Mouse (Mus musculus) ovary, adult 18-20 months (tissue): ENCODE measurements around the gene Ism1.

Experiments
- DNase-seq: peaks from one replicate; pipeline ENCODE4 v3.0.0; 2022; ENCODE audit warnings: low spot score, mixed read lengths

Gene Ism1

DNA sequence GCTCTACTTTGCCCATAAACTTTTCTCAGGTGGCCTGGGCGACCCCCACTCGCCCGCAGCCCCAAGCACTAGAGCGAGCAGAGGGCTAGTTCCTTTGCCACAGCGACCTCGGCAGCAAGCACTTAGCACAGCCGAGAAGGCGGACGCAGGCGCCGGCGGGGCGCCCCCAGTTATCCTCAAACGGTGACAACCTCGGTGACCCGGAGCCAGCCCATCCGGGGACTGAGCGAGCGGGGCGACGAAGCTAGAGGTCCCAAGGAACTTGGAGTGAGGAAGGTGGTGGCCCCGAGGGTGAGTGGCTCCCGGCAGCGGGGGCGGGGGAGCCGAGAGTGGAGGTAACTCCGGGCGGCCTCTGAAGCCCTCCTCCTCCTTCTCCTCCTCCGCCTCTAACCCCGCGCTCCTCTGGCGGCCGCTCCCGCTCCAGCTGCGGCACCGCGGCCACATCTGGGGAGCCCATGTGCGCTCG is at the start of gene Ism1:
TSS of gene Ism1 (plus strand) at position 370 of the 466 bp plus-strand sequence.
- DNase-seq, result peak; percentile 5

DNA sequence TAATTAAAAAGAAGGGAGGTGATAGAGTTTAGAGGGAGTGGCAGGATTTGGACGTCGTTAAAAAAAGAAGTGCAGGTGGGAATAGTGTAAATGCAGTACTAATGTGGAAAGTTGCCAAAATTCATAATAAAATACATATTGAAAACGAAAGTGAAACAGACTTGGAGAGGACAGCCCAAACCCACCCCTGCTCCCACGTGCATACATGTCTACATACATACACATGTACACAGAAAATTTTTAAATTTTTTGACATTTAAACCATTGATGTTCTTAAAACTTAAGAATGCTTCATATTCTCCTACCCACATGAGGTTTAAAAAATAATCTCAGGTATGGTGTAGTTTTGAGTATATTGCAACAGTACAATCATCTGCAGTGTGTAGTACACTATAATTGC is 49.2 kb upstream of the Ism1 start:
- DNase-seq, result no peak

DNA sequence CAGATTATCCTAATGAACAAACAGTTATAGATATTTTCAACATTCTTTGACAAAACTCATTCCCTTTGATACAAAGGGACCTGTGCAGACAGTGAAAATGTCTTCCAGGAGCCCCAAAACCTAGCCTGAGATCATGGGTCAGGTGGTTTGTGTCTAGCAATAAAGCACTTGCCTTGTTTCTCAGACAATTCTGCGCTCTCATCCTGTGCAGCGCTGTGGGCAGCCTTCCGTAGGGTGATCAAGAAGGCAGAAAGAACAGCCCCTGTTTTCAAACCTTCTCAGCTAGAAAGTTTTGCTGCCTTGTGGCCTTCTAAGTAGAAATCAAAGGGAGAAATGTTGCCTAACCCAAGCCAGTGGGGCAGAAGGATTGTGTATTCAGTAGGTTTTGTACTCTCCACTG is 48.3 kb upstream of the Ism1 start:
- DNase-seq, result no peak

DNA sequence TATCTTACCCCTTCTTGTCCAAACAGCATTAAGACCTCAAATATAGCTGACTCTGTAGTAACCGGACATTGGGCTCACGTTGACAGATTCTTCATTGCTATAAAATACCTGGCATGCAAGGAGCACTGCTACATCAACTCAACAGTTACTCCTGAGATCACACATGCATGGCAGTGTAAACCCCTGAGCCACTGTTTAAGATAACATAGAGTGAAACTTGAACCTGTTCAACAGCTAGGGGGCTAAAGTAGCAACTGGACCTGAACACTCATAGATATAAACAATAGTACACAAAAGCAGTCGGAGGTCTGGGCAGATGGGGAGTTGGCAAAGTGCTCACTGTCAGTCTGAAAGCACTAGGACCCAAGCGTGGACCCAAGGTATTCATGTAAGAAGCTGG is 43.5 kb upstream of the Ism1 start:
- no peak for DNase-seq

DNA sequence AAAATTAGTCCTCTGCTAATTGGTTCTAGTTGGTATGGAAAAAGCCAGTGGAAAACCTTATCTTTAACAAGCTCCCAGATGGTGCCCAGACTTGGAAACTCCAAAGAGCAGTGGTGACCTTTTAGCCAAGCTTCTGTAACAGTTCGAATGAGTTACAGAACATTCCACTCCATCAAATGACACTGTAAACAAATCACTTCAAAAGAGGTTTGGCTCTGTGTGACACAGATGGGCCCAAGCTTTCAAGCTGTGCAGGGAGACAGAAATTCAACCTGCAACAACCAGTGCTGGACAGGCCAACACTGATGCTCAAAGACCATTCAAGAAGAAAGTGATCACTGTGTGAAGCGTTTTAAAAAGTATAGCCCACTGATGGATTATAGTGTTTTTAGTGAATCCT is 40.1 kb upstream of the Ism1 start:
- DNase-seq, result no peak

DNA sequence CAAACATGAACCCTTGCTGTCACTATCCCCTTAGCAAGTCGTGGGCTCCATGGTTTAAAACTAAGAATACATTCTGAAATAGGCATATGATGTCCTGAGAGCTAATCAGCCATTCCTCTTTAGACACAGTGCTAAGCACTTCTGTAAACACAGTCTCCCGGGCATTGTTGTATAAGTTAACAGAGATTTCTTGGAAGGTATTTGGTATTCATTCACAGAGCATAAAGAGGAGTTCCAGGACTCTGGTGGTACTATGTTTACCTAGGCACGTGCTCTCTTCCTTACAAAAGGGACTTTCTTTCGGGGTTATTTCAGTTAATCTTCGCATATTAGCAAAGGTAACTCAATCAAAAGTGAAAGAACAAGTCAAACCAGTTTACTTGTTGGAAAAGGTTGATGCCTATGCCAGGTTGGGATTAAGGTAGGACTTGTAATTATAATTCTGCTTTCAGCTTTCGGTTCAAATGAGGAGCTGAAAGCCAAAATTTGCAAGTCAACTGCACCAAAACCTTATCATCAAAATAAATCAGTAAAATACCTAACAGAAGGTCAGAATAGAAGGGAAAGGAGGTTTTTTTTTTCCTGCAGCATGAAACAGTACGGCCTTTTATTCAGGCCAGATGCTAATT is 36.1 kb upstream of the Ism1 start:
- no peak for DNase-seq

DNA sequence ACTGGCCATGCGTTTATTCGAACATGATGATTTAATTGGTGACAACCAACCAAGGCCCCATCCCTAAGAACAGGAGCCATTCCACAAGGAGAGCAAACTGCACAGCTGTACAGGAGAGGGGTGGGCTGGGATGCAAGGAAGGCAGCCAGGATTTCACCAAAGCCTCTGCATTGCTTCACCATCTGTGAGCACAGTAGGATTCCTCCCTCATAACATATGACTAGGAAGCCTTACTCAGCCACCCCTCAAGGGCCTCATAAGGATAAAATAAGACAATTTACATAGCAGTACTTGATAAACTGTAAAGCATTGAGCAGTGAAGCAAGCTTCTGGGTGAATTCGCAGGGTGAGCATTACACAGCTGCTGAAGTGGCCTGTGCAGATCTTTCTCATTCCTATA is 28.5 kb upstream of the Ism1 start:
- no peak for DNase-seq

DNA sequence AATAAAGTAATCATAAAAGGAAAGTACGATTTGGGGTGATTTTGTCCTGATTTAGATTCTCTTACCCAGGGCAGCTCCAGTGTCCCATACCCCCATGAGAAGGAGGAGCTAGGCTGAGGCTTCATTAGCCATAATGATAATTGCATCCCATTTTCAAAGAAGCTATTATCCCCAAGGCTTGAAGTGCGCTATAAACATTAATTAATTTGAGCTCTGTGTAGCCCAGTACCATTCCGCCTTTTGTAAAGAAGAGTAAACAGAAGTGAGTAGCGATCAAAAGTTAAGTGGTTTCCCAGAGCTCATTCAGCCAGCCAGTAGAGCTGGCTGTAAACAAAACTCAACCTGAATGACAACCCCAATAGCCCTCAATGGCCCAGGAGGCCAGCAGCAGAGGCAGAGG is 21.2 kb upstream of the Ism1 start:
- no peak for DNase-seq

DNA sequence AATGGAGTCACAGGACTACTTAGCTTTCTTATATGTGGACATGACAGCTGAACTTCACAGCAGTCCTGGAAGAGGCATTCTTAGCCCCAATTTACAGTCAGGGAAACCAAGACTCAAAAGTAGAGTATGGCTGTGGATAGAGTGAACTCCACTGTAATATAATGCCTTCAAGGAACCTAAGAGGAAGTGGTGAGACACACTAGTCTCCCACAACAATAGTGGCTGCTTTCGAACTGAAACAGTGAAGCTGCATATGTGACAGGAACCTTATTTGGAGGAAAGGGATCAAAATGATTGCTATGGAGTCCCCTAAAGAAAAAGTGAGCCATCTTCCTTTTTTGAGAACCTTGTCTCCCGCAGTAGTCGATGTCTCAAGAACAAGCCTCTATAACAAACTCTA is 6.1 kb upstream of the Ism1 start:
- no peak for DNase-seq

DNA sequence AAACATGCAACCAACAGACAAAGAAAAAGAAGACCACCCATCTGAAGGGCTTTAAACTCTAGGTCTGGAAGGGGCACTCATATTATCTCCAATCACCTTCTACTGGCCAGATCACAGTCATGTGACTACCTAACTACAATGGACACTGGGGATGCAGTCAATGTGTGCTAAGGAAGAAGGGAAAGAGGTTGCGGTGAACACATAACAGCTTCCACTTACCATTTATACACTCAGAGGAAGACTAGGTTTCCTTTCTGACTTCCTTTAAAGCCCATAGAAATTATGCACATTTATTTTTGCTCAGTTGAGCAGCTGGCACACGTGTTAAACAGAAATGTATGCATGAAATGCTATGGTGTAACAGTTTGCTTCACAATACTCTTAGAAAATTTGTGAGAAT is 5.6 kb upstream of the Ism1 start:
- no peak for DNase-seq

DNA sequence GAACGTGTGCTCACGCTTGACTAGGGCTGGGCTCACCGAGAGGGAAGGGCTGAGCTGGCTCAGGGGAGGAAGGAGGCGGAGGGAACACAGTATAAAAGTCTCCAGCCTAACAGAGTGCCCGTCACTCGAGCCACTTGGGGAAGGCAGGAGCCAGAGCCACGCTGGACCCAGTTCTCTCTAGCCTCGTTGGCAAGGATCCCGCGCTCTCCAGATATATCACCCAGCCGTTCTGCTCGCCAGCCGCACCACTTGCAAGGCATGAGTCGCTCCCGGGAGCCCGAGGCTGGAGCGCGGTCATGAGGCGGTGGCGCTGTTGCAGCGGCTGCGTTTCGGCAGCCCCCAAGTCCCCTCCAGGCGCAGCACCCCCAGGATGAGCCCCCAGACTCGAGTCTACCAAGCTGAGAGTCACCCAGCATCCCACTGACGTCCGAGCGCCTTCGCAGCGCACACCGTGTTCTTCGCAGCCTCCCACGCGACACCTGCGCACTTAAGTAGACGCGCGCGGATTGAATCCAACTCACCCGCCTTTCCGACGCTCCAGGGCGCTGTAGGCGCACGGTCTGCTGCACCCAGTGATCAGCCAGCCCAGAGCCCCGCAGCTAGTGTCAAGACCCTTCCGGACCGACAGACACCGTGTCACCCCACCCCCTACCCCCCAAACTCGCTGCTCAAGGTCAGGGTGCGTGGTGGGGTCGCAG is 764 bp upstream of the Ism1 start:
- DNase-seq, result peak; percentile 38

DNA sequence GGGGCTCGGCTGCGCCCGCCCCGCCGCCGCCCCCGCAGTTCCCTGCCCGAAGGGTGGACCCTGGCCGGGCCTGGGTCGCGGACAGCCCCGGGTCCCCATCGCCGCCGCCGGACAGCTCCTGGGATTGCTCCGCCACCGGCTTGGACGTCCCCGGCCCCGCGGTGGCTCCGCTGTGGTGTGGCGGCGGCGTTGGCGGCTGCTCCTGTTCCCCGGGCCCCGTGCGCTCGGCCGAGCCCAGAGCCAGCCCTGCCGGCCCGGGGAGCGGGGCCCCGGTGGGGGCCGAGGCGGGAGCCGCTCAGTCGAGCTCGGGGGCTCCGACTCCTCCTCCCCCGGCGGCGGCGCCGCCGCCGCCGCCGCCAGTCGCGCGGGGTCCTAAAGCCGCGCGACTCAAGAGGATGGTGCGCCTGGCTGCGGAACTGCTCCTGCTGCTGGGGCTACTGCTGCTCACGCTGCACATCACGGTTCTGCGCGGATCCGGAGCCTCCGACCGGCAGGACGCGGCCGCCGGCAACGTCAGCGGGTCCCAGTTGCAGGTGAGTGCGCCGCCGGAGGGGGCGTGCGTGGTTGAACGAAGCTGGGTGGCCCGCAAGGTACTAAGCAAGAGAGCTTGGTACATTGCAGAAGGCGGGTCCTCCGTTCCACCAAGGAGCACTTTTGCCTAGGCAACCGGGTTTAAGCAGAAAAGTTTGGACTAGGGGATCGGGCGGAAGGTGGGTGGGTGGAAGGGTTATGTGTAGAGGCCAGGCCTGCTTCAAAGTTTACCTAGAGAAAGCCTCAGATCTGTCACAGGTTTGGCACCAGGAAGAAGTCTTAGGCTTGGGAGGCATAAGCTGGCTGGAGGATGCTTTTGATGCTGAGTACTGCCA is 530 bp downstream of the Ism1 start:
- no peak for DNase-seq

DNA sequence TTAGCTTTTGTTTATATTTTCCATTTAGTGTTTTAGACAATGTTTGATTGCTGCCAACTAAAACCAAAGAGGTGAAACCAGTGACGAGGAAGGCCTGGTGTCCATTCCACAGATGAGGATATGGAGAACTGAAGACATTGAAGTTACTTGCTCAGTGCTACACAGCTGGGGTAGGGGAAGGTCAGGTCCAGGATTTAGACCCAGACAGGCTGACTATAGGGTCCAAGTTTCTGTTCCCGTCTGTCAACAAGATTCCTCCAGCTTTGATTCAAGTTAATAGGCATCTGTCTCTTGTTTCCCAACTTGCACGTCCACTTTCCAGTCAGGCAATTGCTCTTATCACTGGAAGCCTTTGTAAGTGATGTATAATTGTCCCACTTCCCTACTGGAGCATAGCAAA is 4.6 kb downstream of the Ism1 start:
- DNase-seq, result no peak

DNA sequence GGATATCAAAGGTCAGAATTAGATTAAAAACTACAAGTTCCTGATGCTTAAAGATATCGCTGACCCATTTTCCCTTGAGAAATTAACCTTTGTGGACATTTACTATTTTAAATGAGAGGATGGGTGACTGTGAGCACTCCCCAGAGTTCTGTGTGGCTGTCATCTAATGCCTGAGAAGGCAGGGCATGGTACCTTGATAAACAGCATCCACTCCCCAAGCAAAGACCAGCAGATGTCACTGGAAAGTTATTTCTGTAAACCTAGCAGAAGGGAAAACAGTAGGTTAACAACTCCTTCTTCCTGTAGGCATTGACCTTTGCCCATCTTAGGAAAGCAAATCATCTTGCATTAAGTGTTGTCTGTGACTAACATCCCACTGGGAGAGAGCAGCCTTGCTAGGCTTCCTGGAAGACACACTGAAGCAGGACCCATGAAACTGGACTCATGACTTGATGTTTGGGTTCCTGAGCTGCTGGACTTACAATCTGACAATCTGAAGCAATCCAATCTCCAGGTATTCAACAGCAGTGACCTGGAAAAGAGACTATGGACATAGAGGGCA is 11.5 kb downstream of the Ism1 start:
- DNase-seq, result no peak

DNA sequence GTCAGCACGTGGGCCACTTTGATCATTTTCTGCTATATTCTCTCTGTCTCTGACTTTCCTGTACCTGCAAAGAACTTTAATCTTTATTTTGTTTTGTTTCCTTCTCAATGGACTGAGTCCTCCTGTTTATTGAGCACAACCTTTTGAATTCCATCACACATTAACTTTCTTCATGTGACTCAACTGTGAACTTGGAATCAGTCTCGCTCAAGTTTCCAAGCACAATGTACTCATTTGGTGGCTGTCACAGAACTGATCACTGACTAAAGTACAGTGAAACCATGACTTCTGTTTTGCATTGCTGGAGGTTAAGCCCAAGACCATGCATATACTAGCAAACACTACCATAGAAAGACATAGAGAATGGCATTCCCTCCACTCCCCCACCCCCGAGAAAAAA is 15.5 kb downstream of the Ism1 start:
- no peak for DNase-seq

DNA sequence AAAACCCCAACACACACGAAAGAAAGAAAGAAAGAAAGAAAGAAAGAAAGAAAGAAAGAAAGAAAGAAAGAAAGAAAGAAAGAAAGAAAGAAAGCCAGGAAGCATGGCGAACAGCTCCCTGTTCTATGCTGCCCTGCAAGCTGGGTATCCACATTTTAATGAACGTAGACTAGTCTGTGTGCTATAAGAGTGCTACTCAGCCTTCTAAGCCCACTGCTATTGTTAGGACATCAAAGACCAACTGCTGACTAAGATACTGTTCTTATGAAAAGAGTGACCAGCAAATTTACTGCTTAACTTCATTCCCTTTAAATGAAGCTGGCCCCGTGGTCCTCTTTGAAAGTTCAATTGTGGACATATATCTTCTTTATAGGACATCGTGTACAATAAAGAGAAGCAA is 16.7 kb downstream of the Ism1 start:
- DNase-seq, result no peak

DNA sequence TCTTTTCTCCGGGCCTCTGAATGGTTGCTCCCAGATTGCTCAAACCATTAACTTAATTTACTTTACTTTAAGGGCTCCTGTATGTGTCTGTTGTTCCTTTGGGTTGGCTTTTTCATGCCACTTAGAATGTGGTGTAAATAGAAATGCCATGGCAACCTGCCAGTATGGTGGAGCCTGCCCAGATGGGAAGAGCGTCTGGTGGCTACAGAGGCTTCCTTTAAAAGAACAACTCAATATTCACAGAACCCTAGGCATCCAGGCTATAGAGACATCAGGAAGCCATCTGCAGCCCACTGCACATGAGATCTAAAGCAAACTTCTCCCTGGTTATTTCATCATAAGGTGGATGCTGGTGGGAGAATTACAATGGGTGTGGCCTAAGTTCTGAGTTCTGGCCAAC is 18.6 kb downstream of the Ism1 start:
- DNase-seq, result no peak

DNA sequence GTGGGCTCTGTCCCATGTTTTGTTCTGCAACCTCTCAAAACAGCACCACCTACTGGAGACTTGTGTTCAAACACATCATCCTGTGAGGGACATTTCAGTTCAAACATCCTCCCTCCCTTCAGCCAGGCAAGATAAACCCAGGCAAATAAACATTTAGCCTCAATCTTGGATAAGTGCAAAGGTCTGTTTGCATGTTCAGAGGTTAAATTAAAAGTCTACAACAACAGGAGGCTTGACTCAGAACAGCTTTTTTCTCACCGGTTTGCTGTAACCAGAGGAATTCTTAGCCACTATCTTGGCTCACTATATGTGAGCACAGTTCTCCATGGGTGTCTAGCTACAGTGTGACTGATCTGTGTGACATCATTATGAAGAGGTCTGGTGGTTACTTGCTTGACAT is 22.6 kb downstream of the Ism1 start:
- DNase-seq, result no peak

DNA sequence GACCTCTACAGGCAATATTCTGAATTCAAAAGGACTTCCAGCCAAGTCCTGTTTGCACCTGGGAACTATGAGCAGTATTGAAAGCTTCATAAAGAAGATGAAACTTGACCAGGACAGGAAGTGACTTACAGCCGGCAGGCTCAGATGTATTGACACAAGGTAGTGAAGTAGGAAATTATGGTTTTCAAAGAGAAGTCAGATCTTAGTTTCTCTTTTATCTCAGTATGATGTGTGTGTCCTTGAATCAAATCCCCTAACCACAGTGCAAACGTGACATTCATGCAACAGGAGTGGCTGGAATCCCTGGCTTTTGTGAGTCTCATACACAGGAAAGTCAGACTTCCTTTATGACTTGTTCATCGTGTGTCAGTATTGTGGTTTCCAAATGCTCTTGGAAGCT is 27.0 kb downstream of the Ism1 start:
- no peak for DNase-seq

DNA sequence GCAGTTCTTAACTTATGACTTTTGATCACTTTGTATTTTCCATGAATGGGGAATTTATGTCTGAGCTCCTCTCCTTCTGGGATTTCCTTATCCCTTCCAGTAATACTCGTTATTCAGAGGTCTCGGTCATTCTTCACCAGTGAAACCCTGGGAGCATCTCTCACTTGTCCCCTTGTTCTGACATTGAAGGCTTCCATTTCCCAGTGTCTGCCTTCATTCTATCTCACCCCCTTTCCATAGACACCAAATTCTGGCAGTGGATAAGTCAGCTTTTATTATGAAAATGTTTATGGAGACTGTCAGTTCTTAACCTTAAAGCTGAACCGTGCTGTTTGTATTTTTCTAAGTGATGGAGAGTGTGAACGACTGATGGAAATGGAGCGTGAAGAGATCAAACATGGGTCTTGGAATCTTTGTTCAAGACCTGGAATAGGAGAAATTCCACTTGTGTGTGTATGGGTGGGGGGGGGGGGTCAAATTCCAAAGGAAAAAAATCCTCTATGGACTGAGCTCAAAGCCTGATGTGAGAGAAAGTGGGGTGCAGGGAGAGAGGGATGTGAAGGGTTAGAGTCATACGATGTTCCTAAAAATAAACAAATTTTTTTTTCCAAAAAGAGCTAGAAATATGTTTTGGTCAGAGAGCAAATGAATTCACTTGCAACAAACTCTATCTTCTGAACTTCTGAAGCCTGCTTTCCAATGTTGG is 30.4 kb downstream of the Ism1 start:
- DNase-seq, result no peak

DNA sequence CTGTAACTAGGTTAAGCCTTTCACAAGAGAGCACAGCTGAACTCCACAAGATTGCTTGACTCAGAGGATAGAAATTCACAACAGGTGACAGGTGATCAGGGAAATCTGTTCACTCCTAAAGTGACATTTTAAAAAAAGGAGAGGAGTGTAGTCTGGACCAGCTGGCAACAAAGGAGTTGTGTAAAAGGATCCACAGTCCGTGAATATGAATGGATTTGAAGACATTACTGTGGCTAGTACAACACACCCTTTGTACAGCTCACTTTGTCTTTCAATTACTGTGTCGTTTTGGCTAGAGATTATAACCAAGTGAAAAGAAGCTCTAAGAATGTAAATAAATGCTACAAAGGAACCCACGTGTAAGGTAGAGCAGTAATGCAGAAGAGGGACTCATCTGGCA is 33.7 kb downstream of the Ism1 start:
- no peak for DNase-seq

DNA sequence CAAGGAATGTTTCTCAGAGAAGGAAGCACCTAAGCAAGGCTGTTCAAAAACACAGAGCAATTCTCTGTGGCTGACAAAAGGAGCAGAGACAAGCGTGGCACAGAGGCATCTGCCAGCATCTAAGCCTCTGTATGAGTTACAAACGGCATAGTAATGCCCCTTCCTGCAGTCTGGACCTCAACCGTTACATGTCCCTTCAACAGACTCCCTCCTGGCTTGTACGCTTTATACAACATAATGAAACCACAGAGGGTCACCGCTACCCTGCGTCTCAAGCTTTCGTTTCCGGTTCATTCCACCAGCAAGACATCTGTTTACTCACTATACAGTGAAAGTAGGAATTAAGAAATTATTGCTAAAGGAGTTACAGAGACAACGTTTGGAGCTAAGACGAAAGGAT is 34.1 kb downstream of the Ism1 start:
- no peak for DNase-seq
